Mouse (Mus musculus) ES-E14 (cell line): ENCODE data around the gene Rdh7.
"Not testable (repeated sequence)": the region's sequence is repeated elsewhere in the genome, so short reads cannot be mapped to it uniquely, and the experiment has no call there.

Experiments
- CHD2 ChIP-seq: IDR thresholded peaks from 2 replicates; pipeline ENCODE4 v1.6.1; 2014; ENCODE audit warnings: mild to moderate bottlenecking, low read depth, low read length, inconsistent platforms
- HCFC1 ChIP-seq: IDR thresholded peaks from 2 replicates; pipeline ENCODE4 v1.6.1; 2012; ENCODE audit warnings: low read length, inconsistent platforms, borderline replicate concordance; ENCODE audit not compliant: insufficient read depth
- MAFK ChIP-seq: IDR thresholded peaks from 2 replicates; pipeline ENCODE4 v1.6.1; 2014; ENCODE audit warnings: mild to moderate bottlenecking, low read depth, low read length, inconsistent platforms; ENCODE audit not compliant: insufficient read depth

- TF ChIP-seq MAFK, CHD2, HCFC1: not testable (repeated sequence)
Measured at GRCm38 (mm10) chr10:127893163-127894022, 4.8 kb upstream of the Rdh7 start.
